Mouse (Mus musculus): ENCODE measurements around the gene Allc. TPM values are rescaled to one million over a fixed set of nuclear protein-coding genes. Genes with fewer than 3 reads are reported as not detected.

Gene Allc
- polyA plus RNA-seq (2015; fragmentation: Nextera tagmentation; extraction: Ambion mirVana): 0.28 TPM in 1 of 2 replicates, not detected in the other

DNA sequence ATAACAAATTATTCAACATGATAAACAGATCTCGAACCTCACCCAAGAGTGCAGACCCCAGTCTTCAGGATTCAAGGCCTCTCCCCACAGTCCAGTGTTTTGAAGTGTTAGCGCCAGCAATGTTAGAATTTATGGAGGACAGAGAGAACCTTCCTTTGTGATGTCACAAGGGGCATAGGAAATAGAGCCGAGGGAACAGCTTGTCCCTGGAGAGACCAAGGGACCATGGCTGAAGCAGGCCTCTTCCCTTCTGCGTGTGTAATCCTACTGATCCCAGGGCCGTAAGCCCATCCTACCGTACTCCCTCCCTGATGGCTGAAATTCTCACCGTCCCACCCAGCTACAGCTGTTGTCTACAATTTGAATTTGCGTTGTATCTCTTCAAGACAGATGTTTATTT, at the start of gene Allc:
Allc (minus strand) TSS at position 101 of the 400 bp plus-strand sequence.

DNA sequence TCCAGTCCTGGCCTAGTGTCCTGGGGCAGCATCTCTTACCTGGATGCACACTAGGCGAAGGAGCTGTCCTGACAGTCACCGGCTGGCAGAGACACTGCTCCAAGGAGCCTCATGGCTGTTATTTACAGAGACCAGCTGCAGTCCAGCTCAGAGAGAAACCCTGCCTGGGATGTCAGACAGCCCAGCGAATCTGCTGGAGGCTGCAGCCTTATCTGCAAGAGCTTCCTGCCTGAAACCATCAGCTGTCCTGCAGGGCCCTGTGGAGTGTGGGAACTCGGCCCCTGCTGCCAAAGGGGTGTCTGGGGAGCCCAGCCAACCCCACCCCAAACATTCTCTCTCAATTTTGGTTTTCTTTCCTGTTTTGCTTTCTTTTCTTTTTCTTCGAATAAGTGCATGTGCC, 40.9 kb upstream of the Allc start, which contains the start of gene Colec11:
Colec11 (minus strand) TSS at position 183 of the 400 bp plus-strand sequence.

DNA sequence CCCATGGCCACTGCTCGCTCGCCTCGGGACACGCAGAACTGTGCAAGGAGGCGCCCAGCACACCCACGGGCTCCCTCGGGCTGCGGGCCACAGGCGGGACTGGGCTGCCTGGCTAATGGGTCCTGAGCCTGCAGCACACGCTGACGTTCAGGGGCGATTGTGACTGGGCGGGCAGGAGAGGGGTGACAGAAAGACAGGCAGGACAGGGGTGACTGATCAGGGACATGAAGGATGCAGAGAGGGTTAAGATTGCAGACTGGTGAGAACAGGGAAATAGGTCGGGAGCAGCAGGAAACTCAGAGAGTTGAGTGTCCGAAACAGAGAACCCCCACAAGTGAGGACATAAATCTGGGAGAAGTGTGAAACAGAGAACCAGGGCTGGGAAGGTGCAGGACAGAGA, 30.0 kb downstream of the Allc start, which contains the start of gene Dcdc2c:
Dcdc2c (minus strand) TSS at position 101 of the 400 bp plus-strand sequence.

Other genes with a start within 250 kb of the Allc start
- not detected in 2 replicates for gene Dcdc2c, start 30.1 kb downstream of the Allc start, polyA plus RNA-seq (2015; fragmentation: Nextera tagmentation; extraction: Ambion mirVana)
- 1.1 and 1.5 TPM in 2 replicates for gene Colec11, start 40.9 kb upstream of the Allc start, polyA plus RNA-seq (2015; fragmentation: Nextera tagmentation; extraction: Ambion mirVana)
- gene Rps7, start 53.4 kb upstream of the Allc start, polyA plus RNA-seq (2015; fragmentation: Nextera tagmentation; extraction: Ambion mirVana): 448 and 525 TPM in 2 replicates
- 15.7 and 18.2 TPM in 2 replicates for gene Rnaseh1, start 67.1 kb upstream of the Allc start, polyA plus RNA-seq (2015; fragmentation: Nextera tagmentation; extraction: Ambion mirVana)
- 29.7 and 31.6 TPM in 2 replicates for gene Adi1, start 92.7 kb upstream of the Allc start, polyA plus RNA-seq (2015; fragmentation: Nextera tagmentation; extraction: Ambion mirVana)
- gene Trappc12, start 167.9 kb upstream of the Allc start, polyA plus RNA-seq (2015; fragmentation: Nextera tagmentation; extraction: Ambion mirVana): 30.7 and 35.9 TPM in 2 replicates
- gene Eipr1, start 169.3 kb upstream of the Allc start, polyA plus RNA-seq (2015; fragmentation: Nextera tagmentation; extraction: Ambion mirVana): 53.4 and 59.6 TPM in 2 replicates

Data from neural tube, postnatal 0 days (tissue).